Mouse (Mus musculus) stomach, embryonic 14.5 days (tissue): Measurements from ENCODE around the gene Sertm1. TPM values are rescaled to one million over a fixed set of nuclear protein-coding genes. Genes with fewer than 3 reads are reported as not detected.

Experiments
- ATAC-seq: fragments of 200-750 bp; cut with Nextera tagmentation; 2 replicates; pipeline ENCODE4 v1.8.0; 2017; ENCODE audit warnings: low read depth, moderate TSS enrichment; ENCODE audit not compliant: insufficient number of reproducible peaks, insufficient read depth, low FRiP score
- H3K27ac ChIP-seq: fragments of 300-500 bp; sonication (generic); 2 replicates; pipeline ENCODE4 v1.5.1; 2014; ENCODE audit warnings: mild to moderate bottlenecking, low read length, moderate library complexity, mixed read lengths
- H3K27me3 ChIP-seq: fragments of 300-500 bp; sonication (generic); 2 replicates; pipeline ENCODE4 v1.6.1; 2014; ENCODE audit warnings: low read length, control low read depth, mixed read lengths; ENCODE audit not compliant: control insufficient read depth, insufficient read depth
- H3K36me3 ChIP-seq: fragments of 300-500 bp; sonication (generic); 2 replicates; pipeline ENCODE4 v1.6.1; 2014; ENCODE audit warnings: mild to moderate bottlenecking, control low read depth, low read length, moderate library complexity, mixed read lengths; ENCODE audit not compliant: control insufficient read depth, insufficient read depth
- H3K4me1 ChIP-seq: fragments of 300-500 bp; sonication (generic); 2 replicates; pipeline ENCODE4 v1.6.1; 2014; ENCODE audit warnings: low read length, control low read depth, mixed read lengths; ENCODE audit not compliant: control insufficient read depth, insufficient read depth
- H3K4me2 ChIP-seq: fragments of 300-500 bp; sonication (generic); replicated peaks from 2 replicates; pipeline ENCODE4 v1.6.1; 2014; ENCODE audit warnings: low read depth, low read length, control low read depth
- H3K4me3 ChIP-seq: fragments of 300-500 bp; sonication (generic); 2 replicates; pipeline ENCODE4 v1.5.1; 2014; ENCODE audit warnings: low read depth, low read length, control low read depth
- H3K9ac ChIP-seq: fragments of 300-500 bp; sonication (generic); replicated peaks from 2 replicates; pipeline ENCODE4 v1.6.1; 2014; ENCODE audit warnings: low read depth, mild to moderate bottlenecking, control low read depth, low read length, moderate library complexity, mixed read lengths
- H3K9me3 ChIP-seq: fragments of 300-500 bp; sonication (generic); 2 replicates; pipeline ENCODE4 v1.6.1; 2016; ENCODE audit warnings: low read depth, low read length, control low read depth; ENCODE audit not compliant: control insufficient read depth
- WGBS: fragments of 180-500 bp; shearing (Covaris S2); extraction: QIAGEN DNeasy Blood & Tissue Kit; methylation state at CpG from one replicate; pipeline ENCODE4 v1.1.7; 2014; 5-methylcytosine and 5-hydroxymethylcytosine counted together
- polyA plus RNA-seq: library from polyadenylated mRNA; unstranded; fragments of >200 nt; fragmentation: Nextera tagmentation; extraction: Ambion mirVana; gene quantifications from 2 replicates; pipeline ENCODE4 v1.2.1, GENCODE M21; 2014

Sertm1 gene
- not detected in 2 replicates for polyA plus RNA-seq

GRCm38 (mm10) chr3:54915643-54916071, at the start of gene Sertm1:
Gene Sertm1 (minus strand): TSS chr3:54915887.
- under 1% methylated on average over 38 of the region's 38 CpGs for WGBS
- Histone ChIP-seq H3K36me3 (no peaks in the 10 kb centered on the region), H3K27ac (no peak within 1 kb of the TSS), H3K9ac (no peak within 1 kb of the TSS; the same call in 1 of the 2 replicates), H3K9me3 (no peaks in the 10 kb centered on the region), H3K4me2 (peak within 1 kb of the TSS; percentile 84), H3K4me1 (peaks cover 8% of the 10 kb centered on the region; the same call in 1 of the 2 replicates), H3K4me3 (peak within 1 kb of the TSS; percentile 48), H3K27me3 (peaks cover 5% of the 10 kb centered on the region; the same call in 1 of the 2 replicates)
- ATAC-seq, result peak; percentile 95

DNA sequence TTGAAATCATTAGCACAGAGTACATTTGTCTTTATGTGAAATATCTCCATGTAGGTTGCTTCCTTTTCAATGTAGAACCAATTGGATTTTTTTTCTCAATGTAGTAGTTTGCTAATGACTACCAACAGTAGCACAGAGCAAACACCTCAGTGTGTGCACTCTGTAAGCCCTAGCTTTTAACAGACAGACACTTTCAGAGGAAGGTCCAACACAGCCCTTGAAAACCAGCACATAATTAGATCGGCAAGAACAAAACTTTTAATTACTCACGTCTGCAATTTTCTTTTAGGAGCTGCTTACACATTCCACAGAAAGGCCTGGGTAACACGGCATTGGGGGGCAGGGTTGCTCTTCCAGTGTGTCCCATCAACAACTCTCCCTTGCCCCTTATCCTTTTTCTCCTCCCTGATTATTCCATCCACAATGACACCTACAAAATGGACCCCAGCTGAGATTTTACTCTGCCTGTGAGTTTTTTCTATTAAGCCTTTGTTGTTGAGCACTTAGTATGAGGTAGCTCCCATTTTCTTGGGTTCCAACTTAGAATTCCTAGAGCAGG, 49.3 kb upstream of the Sertm1 start:
- no peak overlapping the region for H3K4me3 ChIP-seq
- WGBS, result 73% methylated on average over 3 of the region's 3 CpGs

GRCm38 (mm10) chr3:54943067-54943810, 27.6 kb upstream of the Sertm1 start:
- ATAC-seq, result no peak
- H3K4me1 ChIP-seq, result no peaks in the 10 kb centered on the region
- WGBS, result 63% methylated on average over 6 of the region's 6 CpGs

More for the DNA sequence above, 49.3 kb upstream of the Sertm1 start:
- ATAC-seq, result no peak
- Histone ChIP-seq H3K27me3 (no peaks in the 10 kb centered on the region), H3K36me3 (no peaks in the 10 kb centered on the region), H3K9me3 (no peaks in the 10 kb centered on the region), H3K4me2 (no peak overlapping the region), H3K27ac (no peak overlapping the region), H3K9ac (no peak overlapping the region), H3K4me1 (no peaks in the 10 kb centered on the region)

DNA sequence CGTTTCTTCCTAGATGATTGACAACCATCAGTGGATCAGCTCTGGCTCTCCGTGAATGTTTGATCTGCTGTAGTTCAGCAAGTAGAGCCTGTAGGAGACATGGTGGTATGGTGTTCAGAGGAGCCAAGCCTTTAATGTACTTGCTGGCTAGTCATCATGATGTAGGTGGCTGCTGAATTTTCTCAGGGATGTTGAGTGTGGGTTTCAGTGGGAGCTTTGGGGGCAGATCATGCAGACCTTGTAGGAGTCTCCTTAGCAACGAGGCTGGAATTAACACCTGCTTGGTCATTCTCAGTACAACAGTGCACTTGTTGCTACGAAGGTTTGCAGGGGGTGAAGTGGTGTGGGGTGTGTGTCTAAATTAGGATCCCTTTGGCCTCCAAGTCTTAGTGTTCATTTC, 18.8 kb upstream of the Sertm1 start:
- 78% methylated on average over 4 of the region's 4 CpGs for WGBS

More at GRCm38 (mm10) chr3:54943067-54943810, 27.6 kb upstream of the Sertm1 start:
- no peaks in the 10 kb centered on the region for H3K27me3 ChIP-seq
- no peak overlapping the region for H3K4me2 ChIP-seq
- no peak overlapping the region for H3K9ac ChIP-seq
- H3K9me3 ChIP-seq, result no peaks in the 10 kb centered on the region
- no peak overlapping the region for H3K27ac ChIP-seq
- no peaks in the 10 kb centered on the region for H3K36me3 ChIP-seq
- H3K4me3 ChIP-seq, result no peak overlapping the region

DNA sequence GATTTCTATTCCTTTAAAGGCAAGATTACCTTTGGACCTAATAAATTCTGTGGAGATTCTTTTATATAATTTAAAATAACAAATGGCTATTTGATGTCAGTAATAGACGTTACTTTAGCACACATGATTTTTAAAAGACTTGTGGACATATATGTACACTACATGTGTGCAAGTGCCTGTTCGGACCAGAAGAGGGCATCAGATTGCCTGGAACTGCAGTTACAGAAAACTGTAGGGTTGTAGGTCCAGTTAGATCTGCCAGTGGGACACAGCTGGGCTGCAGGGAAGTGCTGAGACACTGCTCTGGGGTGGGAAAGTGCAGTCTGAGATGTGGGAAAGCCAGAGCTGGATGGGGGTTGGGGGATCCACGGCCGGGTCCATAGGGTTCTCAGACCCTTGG, 16.9 kb upstream of the Sertm1 start:
- no peaks in the 10 kb centered on the region for H3K9me3 ChIP-seq
- H3K27ac ChIP-seq, result no peak overlapping the region
- H3K4me1 ChIP-seq, result no peaks in the 10 kb centered on the region
- no peak overlapping the region for H3K4me3 ChIP-seq
- whole genome bisulfite sequencing, result 91% methylated on average over 4 of the region's 4 CpGs
- ATAC-seq, result no peak
- no peaks in the 10 kb centered on the region for H3K27me3 ChIP-seq
- H3K36me3 ChIP-seq, result no peaks in the 10 kb centered on the region
- no peak overlapping the region for H3K4me2 ChIP-seq
- H3K9ac ChIP-seq, result no peak overlapping the region

More for the DNA sequence above, 18.8 kb upstream of the Sertm1 start:
- H3K9me3 ChIP-seq, result no peaks in the 10 kb centered on the region
- no peak for ATAC-seq
- H3K27ac ChIP-seq, result no peak overlapping the region
- H3K36me3 ChIP-seq, result no peaks in the 10 kb centered on the region
- H3K4me2 ChIP-seq, result no peak overlapping the region
- no peak overlapping the region for H3K4me3 ChIP-seq
- H3K27me3 ChIP-seq, result no peaks in the 10 kb centered on the region
- no peak overlapping the region for H3K9ac ChIP-seq
- no peaks in the 10 kb centered on the region for H3K4me1 ChIP-seq

- Histone ChIP-seq H3K9me3 (no peaks in the 10 kb centered on the region; the same call in 1 of the 2 replicates), H3K36me3 (no peaks in the 10 kb centered on the region), H3K9ac (no peak overlapping the region), H3K4me1 (peaks cover 2% of the 10 kb centered on the region; the same call in 1 of the 2 replicates), H3K4me2 (no peak overlapping the region), H3K27me3 (no peaks in the 10 kb centered on the region), H3K27ac (no peak overlapping the region), H3K4me3 (no peak overlapping the region)
- ATAC-seq, result no peak
- 62% methylated on average over 3 of the region's 3 CpGs for WGBS
These were observed 4.7 kb upstream of the Sertm1 start for GRCm38 (mm10) chr3:54920425-54920824.

DNA sequence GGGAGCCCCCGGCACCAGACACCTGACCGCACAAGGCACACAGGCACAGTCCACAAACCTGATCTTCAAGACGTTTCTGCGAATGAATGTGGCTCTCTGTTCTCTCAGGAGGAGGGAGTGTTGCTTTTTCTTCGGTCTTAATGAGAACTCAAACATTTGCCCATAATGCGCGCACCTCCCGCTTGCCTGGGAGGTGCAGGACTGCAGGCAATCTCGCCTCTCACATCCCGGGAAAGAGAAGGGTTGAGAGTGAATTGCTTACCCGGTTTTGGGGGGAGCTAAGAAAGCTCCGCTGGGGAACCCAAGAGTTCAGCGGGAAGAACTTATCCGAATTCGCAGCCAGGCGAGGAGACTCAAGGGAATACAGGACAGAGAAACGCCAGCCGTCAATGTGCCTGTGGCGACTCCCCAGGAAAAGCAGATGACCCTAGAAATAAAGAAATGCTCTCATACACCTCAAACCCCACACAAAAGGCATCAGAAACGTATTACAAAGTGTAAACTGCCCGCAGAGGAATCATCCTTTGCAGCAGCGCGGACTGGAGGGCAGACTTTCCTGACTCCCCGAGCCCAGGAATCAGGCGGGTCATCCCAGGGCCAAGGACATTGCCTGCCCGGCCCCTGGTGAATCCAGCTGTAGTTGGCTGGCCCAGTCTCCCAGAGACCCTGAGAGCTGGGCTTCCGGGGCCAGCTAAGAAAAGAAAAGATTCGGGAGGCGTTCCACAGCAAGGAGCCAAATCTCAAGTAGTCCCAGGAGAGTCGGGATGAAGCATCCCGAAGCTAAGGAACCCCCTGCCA, 643 bp downstream of the Sertm1 start:
- 3% methylated on average over 31 of the region's 31 CpGs for WGBS
- peak; percentile 34; the same call in 1 of the 2 replicates for ATAC-seq
- Histone ChIP-seq H3K27ac (no peak overlapping the region), H3K4me1 (peaks cover 8% of the 10 kb centered on the region; the same call in 1 of the 2 replicates), H3K9me3 (no peaks in the 10 kb centered on the region), H3K9ac (no peak overlapping the region; the same call in 1 of the 2 replicates), H3K4me2 (peak overlapping the region; percentile 84), H3K4me3 (peak overlapping the region; percentile 48), H3K36me3 (no peaks in the 10 kb centered on the region), H3K27me3 (peaks cover 5% of the 10 kb centered on the region; the same call in 1 of the 2 replicates)

DNA sequence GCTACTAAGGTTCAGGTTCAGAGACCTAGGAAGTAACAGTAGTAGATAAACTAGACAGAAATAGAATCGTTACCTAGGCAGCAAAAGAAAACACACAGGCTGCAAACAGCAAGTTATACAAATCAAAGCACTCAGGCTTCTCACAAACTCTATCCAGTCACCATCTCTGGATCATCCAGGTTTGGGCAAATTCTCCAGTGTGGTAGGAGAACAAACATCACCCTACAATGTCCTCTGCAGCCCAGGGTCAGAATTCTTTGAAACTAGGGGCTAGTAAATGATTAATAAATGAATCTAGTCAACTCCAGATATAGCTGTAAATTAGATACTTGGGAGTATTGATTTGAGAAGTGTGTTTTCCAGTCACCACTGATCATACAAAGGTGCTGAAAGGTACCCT, 6.8 kb downstream of the Sertm1 start:
- Histone ChIP-seq H3K27ac (no peak overlapping the region), H3K4me1 (no peaks in the 10 kb centered on the region), H3K9ac (no peak overlapping the region), H3K4me2 (no peak overlapping the region), H3K4me3 (no peak overlapping the region), H3K27me3 (no peaks in the 10 kb centered on the region), H3K9me3 (no peaks in the 10 kb centered on the region), H3K36me3 (no peaks in the 10 kb centered on the region)
- ATAC-seq, result no peak
- WGBS, result 55% methylated on average over 1 of the region's 1 CpGs
